Mouse (Mus musculus): ENCODE measurements around the gene Gm20388. TPM values are rescaled to one million over a fixed set of nuclear protein-coding genes. Genes with fewer than 3 reads are reported as not detected.

Gene Gm20388
- polyA plus RNA-seq, 1 experiment: not detected

GRCm38 (mm10) chr8:119943616-119944015 lies 33.0 kb downstream of the Gm20388 start:
- Histone ChIP-seq H3K4me1 (ENCODE audit: control insufficient read depth, insufficient read depth, low read length) (peaks cover 28% of the 10 kb centered on the region), H3K27ac (ENCODE audit: insufficient read depth, low read depth, low read length) (no peak overlapping the region), H3K4me3 (ENCODE audit: insufficient read depth, low read depth, low read length) (no peak overlapping the region)
- WGBS: 78% methylated on average over 10 of the region's 10 CpGs
- TF ChIP-seq POLR2A (IDR thresholded peaks at IDR 0.05; ENCODE audit: insufficient read depth, low read depth, low read length) (no peak), CTCF (IDR thresholded peaks at IDR 0.05; ENCODE audit: insufficient read depth, low read depth, low read length) (no peak)

DNA sequence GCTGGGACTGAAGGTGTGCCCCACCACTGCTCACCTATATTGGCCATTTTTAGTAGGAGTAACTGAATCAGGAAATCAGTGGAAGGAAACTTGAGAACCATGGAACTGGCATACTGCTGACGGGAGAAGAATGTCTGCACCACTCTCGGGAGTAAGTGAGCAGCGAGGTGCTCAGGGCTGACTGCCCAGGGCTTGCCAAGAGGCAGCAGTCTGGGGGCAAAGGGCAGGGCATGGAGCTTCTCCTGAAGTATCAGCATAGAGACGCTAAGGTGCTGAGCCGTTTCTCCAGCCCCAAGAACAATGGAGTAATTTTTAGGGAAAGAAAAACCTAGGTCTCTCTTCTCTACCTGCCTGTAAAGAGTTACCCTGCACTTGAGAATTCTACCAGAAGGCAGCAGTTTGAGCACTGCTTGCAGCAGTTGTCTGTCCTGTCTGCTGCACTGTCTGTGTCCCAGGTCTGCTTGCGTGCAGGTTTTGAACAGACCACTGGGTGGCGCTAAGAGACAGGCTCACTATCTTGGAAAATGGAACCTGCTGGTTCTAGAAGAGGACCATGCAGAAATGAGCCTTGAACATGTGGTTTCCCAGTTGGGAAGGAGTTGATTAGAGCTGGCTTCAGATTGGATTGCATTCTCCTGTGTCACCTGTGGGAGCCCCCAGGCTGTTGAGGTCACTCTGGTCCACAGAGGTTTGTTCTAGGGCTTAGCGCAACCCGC lies 33.6 kb downstream of the Gm20388 start:
- TF ChIP-seq CTCF (IDR thresholded peaks at IDR 0.05; ENCODE audit: insufficient read depth, low read depth, low read length): peak; percentile 57; the same call in 1 of the 2 replicates
- TF ChIP-seq POLR2A (IDR thresholded peaks at IDR 0.05; ENCODE audit: insufficient read depth, low read depth, low read length): no peak
- Histone ChIP-seq H3K27ac (ENCODE audit: insufficient read depth, low read depth, low read length) (no peak overlapping the region), H3K4me1 (ENCODE audit: control insufficient read depth, insufficient read depth, low read length) (peaks cover 33% of the 10 kb centered on the region), H3K4me3 (ENCODE audit: insufficient read depth, low read depth, low read length) (no peak overlapping the region)
- WGBS: 67% methylated on average over 9 of the region's 9 CpGs

DNA sequence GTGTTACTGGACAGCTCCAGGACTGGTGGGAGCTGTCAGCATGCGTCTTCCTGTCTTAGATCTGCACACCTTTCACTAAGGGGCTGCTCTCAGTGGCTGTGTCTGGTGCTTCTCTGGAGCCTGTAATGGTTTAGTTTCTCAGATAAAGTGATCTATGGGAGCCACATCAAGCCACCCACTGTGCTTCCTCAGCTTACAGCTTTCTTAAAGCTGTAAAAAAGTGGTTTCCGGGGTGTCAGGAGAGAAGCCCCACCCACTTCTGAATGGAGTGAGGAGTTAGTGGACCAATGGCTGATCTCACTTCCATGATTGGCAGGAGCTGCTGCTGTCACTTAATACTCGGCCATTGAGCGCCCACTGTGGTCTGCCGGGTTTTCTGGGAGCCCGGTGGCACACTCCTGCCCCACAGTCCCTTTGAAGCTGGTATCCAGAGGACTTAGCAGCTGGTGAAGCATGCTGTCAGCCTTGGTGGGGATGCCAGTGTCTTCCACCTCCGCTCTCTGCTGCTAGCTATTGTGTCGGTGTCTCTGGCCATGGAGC lies 35.8 kb downstream of the Gm20388 start:
- no peak overlapping the region for H3K4me3 ChIP-seq (ENCODE audit: insufficient read depth, low read depth, low read length)
- H3K27ac ChIP-seq (ENCODE audit: insufficient read depth, low read depth, low read length): no peak overlapping the region
- TF ChIP-seq CTCF (IDR thresholded peaks at IDR 0.05; ENCODE audit: insufficient read depth, low read depth, low read length): no peak
- no peak for TF ChIP-seq POLR2A (IDR thresholded peaks at IDR 0.05; ENCODE audit: insufficient read depth, low read depth, low read length)
- peaks cover 39% of the 10 kb centered on the region for H3K4me1 ChIP-seq (ENCODE audit: control insufficient read depth, insufficient read depth, low read length)
- WGBS: 59% methylated on average over 8 of the region's 8 CpGs

DNA sequence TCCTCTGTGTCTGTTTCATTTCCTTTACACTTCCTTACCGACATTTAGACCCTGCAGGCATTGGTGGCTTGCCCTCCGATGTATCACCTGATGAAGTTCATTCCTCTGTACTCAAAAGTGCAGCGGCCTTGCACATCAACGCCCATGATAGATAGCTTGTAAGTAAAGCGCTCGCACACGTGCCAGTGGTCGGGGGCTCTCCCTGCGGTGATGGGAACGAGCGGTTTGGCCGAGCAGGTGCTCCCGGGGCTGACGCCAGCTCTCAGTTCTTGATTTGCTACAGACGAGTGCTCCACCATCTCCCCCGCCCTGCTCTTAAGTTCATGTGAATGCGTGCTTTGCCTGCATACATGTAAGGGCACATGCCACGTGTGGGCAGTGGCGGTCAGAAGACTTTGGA lies 37.0 kb downstream of the Gm20388 start:
- WGBS: 82% methylated on average over 19 of the region's 19 CpGs
- Histone ChIP-seq H3K4me3 (ENCODE audit: insufficient read depth, low read depth, low read length) (no peak overlapping the region), H3K27ac (ENCODE audit: insufficient read depth, low read depth, low read length) (no peak overlapping the region), H3K4me1 (ENCODE audit: control insufficient read depth, insufficient read depth, low read length) (peaks cover 45% of the 10 kb centered on the region)
- TF ChIP-seq CTCF (IDR thresholded peaks at IDR 0.05; ENCODE audit: insufficient read depth, low read depth, low read length) (no peak), POLR2A (IDR thresholded peaks at IDR 0.05; ENCODE audit: insufficient read depth, low read depth, low read length) (no peak)

DNA sequence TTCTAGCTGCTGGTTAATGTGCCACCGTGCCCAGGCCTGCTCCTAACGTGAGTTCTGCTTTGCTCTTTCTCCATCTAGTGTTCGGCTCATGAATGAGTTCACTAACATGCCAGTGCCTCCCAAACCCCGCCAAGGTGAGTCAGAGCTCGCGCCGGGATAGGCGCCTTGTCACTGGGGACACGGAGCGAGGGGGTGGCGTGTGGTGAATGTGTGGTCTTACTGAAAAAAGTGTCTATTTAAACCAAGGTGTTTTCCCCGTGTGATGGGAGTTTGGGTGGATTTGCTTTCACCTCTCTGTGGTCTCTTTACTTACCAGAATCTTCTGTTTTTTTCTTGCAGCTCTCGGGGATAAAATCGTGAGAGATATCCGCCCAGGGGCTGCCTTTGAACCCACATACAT lies 37.7 kb downstream of the Gm20388 start:
- 41% methylated on average over 15 of the region's 15 CpGs for WGBS
- TF ChIP-seq CTCF (IDR thresholded peaks at IDR 0.05; ENCODE audit: insufficient read depth, low read depth, low read length) (no peak), POLR2A (IDR thresholded peaks at IDR 0.05; ENCODE audit: insufficient read depth, low read depth, low read length) (no peak)
- no peak overlapping the region for H3K27ac ChIP-seq (ENCODE audit: insufficient read depth, low read depth, low read length)
- H3K4me3 ChIP-seq (ENCODE audit: insufficient read depth, low read depth, low read length): no peak overlapping the region
- H3K4me1 ChIP-seq (ENCODE audit: control insufficient read depth, insufficient read depth, low read length): peaks cover 48% of the 10 kb centered on the region

- Histone ChIP-seq H3K4me1 (ENCODE audit: control insufficient read depth, insufficient read depth, low read length) (peaks cover 58% of the 10 kb centered on the region), H3K27ac (ENCODE audit: insufficient read depth, low read depth, low read length) (peak overlapping the region; percentile 5), H3K4me3 (ENCODE audit: insufficient read depth, low read depth, low read length) (no peak overlapping the region)
- TF ChIP-seq CTCF (IDR thresholded peaks at IDR 0.05; ENCODE audit: insufficient read depth, low read depth, low read length): no peak
- TF ChIP-seq POLR2A (IDR thresholded peaks at IDR 0.05; ENCODE audit: insufficient read depth, low read depth, low read length): no peak
- 47% methylated on average over 7 of the region's 7 CpGs for WGBS
These were observed 41.6 kb downstream of the Gm20388 start for GRCm38 (mm10) chr8:119952282-119952681.

DNA sequence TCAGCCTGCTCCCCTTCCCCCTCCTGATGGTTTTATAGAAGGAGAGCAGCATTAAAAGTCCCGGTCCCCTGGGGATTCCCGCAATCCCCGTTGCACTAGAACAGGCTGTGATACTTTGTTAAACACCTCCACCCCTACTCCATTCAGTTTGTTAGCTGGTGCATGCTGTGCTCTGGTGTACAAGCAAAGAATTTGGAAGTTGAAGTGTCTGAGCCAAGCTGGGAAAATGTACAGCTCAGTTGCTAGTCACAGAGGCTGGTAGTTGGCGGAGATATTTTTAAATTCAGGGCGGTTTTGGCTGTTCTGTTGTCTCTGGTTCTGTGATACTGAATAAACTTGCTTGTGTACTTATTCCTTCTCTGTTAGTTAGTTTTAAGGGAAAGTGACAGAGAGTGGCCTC lies 42.1 kb downstream of the Gm20388 start:
- H3K4me3 ChIP-seq (ENCODE audit: insufficient read depth, low read depth, low read length): no peak overlapping the region
- peaks cover 55% of the 10 kb centered on the region for H3K4me1 ChIP-seq (ENCODE audit: control insufficient read depth, insufficient read depth, low read length)
- 17% methylated on average over 5 of the region's 5 CpGs for WGBS
- no peak for TF ChIP-seq CTCF (IDR thresholded peaks at IDR 0.05; ENCODE audit: insufficient read depth, low read depth, low read length)
- no peak for TF ChIP-seq POLR2A (IDR thresholded peaks at IDR 0.05; ENCODE audit: insufficient read depth, low read depth, low read length)
- peak overlapping the region; percentile 5 for H3K27ac ChIP-seq (ENCODE audit: insufficient read depth, low read depth, low read length)

GRCm38 (mm10) chr8:119955333-119955732 lies 44.7 kb downstream of the Gm20388 start:
- Histone ChIP-seq H3K4me1 (ENCODE audit: control insufficient read depth, insufficient read depth, low read length) (peaks cover 48% of the 10 kb centered on the region), H3K27ac (ENCODE audit: insufficient read depth, low read depth, low read length) (no peak overlapping the region), H3K4me3 (ENCODE audit: insufficient read depth, low read depth, low read length) (no peak overlapping the region)
- WGBS: 56% methylated on average over 8 of the region's 8 CpGs
- no peak for TF ChIP-seq CTCF (IDR thresholded peaks at IDR 0.05; ENCODE audit: insufficient read depth, low read depth, low read length)
- no peak for TF ChIP-seq POLR2A (IDR thresholded peaks at IDR 0.05; ENCODE audit: insufficient read depth, low read depth, low read length)

DNA sequence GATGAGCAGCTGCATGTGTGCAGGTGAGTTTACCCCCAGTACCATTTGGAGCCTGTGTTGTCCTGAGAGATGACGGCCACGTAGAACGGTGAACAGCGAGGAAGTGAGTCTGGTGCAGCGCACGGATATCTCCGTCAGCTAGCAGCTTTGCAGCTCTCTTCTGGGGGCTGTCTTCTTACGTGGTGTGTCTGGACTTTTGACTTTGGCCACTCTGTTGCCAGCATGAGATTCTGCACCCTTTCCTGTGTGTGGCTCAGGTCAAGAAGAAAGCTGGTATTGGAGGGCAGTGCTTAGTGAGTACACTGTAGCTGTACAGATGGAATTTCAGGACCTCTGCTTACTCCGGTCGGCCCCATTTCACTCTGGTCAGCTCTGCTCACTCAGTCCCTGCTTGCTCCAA lies 47.4 kb downstream of the Gm20388 start:
- Histone ChIP-seq H3K4me3 (ENCODE audit: insufficient read depth, low read depth, low read length) (no peak overlapping the region), H3K27ac (ENCODE audit: insufficient read depth, low read depth, low read length) (no peak overlapping the region), H3K4me1 (ENCODE audit: control insufficient read depth, insufficient read depth, low read length) (peaks cover 35% of the 10 kb centered on the region)
- 96% methylated on average over 10 of the region's 10 CpGs for WGBS
- TF ChIP-seq CTCF (IDR thresholded peaks at IDR 0.05; ENCODE audit: insufficient read depth, low read depth, low read length): no peak
- no peak for TF ChIP-seq POLR2A (IDR thresholded peaks at IDR 0.05; ENCODE audit: insufficient read depth, low read depth, low read length)

All from olfactory bulb, adult 2 months (tissue).